Mouse (Mus musculus): ENCODE measurements around the gene Gm10392.

The Gm10392 gene

GRCm38 (mm10) chr11:77492311-77492871 is 26.6 kb downstream of the Gm10392 start:
- no peak for DNase-seq (ENCODE audit: low spot score in 2 of 2)

GRCm38 (mm10) chr11:77491502-77492291 is 27.3 kb downstream of the Gm10392 start:
- peak in 1 of 2 experiments; percentile 30 for DNase-seq (ENCODE audit: low spot score in 2 of 2)

GRCm38 (mm10) chr11:77491123-77491501 is 27.9 kb downstream of the Gm10392 start:
- peak; percentile 71 to 84 for DNase-seq (ENCODE audit: low spot score in 2 of 2)

- DNase-seq (ENCODE audit: low spot score in 2 of 2): no peak
These were observed 28.5 kb downstream of the Gm10392 start for GRCm38 (mm10) chr11:77490451-77490850.

GRCm38 (mm10) chr11:77489591-77490235 is 29.3 kb downstream of the Gm10392 start, which contains the start of gene Ankrd13b:
Ankrd13b (minus strand) TSS chr11:77489678.
- DNase-seq (ENCODE audit: low spot score in 2 of 2): peak in 1 of 2 experiments; percentile 32

- DNase-seq (ENCODE audit: low spot score in 2 of 2): no peak
These were observed 30.0 kb downstream of the Gm10392 start for GRCm38 (mm10) chr11:77488771-77489581.

GRCm38 (mm10) chr11:77486798-77487197 is 32.2 kb downstream of the Gm10392 start:
- no peak for DNase-seq (ENCODE audit: low spot score in 2 of 2)

- no peak for DNase-seq (ENCODE audit: low spot score in 2 of 2)
These were observed 33.8 kb downstream of the Gm10392 start for GRCm38 (mm10) chr11:77485229-77485628.

- peak; percentile 37 to 52 for DNase-seq (ENCODE audit: low spot score in 2 of 2)
These were observed 35.3 kb downstream of the Gm10392 start for GRCm38 (mm10) chr11:77483510-77484255.

- no peak for DNase-seq (ENCODE audit: low spot score in 2 of 2)
These were observed 36.0 kb downstream of the Gm10392 start for GRCm38 (mm10) chr11:77483043-77483442.

GRCm38 (mm10) chr11:77476895-77477294 is 42.1 kb downstream of the Gm10392 start:
- no peak for DNase-seq (ENCODE audit: low spot score in 2 of 2)

GRCm38 (mm10) chr11:77476216-77476615 is 42.8 kb downstream of the Gm10392 start:
- no peak for DNase-seq (ENCODE audit: low spot score in 2 of 2)

GRCm38 (mm10) chr11:77472775-77473174 is 46.2 kb downstream of the Gm10392 start:
- DNase-seq (ENCODE audit: low spot score in 2 of 2): no peak

GRCm38 (mm10) chr11:77471407-77471806 is 47.6 kb downstream of the Gm10392 start:
- no peak for DNase-seq (ENCODE audit: low spot score in 2 of 2)

- DNase-seq (ENCODE audit: low spot score in 2 of 2): no peak
These were observed 50.6 kb downstream of the Gm10392 start for GRCm38 (mm10) chr11:77468397-77468796.

- DNase-seq (ENCODE audit: low spot score in 2 of 2): peak; percentile 69 to 81
These were observed 51.2 kb downstream of the Gm10392 start for GRCm38 (mm10) chr11:77467784-77468183.

GRCm38 (mm10) chr11:77467157-77467556 is 51.8 kb downstream of the Gm10392 start:
- DNase-seq (ENCODE audit: low spot score in 2 of 2): peak; percentile 71 to 78

All from natural killer cell, adult 2 months (primary cell).